Mouse (Mus musculus) heart, adult 2 months (tissue): ENCODE data around the gene Elmsan1.

Experiments
- CTCF ChIP-seq: fragments of 200-600 bp; IDR thresholded peaks from 2 replicates; pipeline ENCODE4 v1.8.1; 2022; ENCODE audit warnings: antibody characterized with exemption, mild to moderate bottlenecking, moderate library complexity
- EP300 ChIP-seq: fragments of 200-500 bp; IDR thresholded peaks from 2 replicates; pipeline ENCODE4 v1.6.1; 2011; ENCODE audit warnings: low read depth, low read length, control low read depth; ENCODE audit not compliant: insufficient read depth
- POLR2A ChIP-seq: fragments of 200-500 bp; IDR thresholded peaks from 2 replicates; pipeline ENCODE4 v1.6.1; 2011; ENCODE audit warnings: mild to moderate bottlenecking, low read depth, low read length, control low read depth; ENCODE audit not compliant: insufficient read depth

GRCm38 (mm10) chr12:84149971-84150370 lies 68.7 kb downstream of the Elmsan1 start:
- TF ChIP-seq CTCF, result no peak
- no peak for TF ChIP-seq POLR2A
- TF ChIP-seq EP300, result no peak
